Mouse (Mus musculus): ENCODE measurements around the gene Chac2. TPM values are rescaled to one million over a fixed set of nuclear protein-coding genes. Genes with fewer than 3 reads are reported as not detected.

Chac2 gene
- polyA plus RNA-seq (2017; shearing (Covaris generic)) = 7.2 TPM

GRCm38 (mm10) chr11:30985877-30986624, at the start of gene Chac2:
Gene Chac2 (minus strand): TSS chr11:30986350.

GRCm38 (mm10) chr11:30954279-30954725, 31.8 kb downstream of the Chac2 start, which contains the start of gene Erlec1:
Gene Erlec1 (minus strand): TSS chr11:30954335.

Other genes starting within 250 kb of the Chac2 start
- gene Psme4, start 214.6 kb downstream of the Chac2 start, polyA plus RNA-seq (2017; shearing (Covaris generic)) = 21.5 TPM
- not detected for gene Gpr75, start 101.0 kb downstream of the Chac2 start, polyA plus RNA-seq (2017; shearing (Covaris generic))
- gene Asb3, start 100.9 kb downstream of the Chac2 start, polyA plus RNA-seq (2017; shearing (Covaris generic)) = 37.4 TPM
- 7.7 TPM for gene Erlec1, start 32.0 kb downstream of the Chac2 start, polyA plus RNA-seq (2017; shearing (Covaris generic))
- not detected for gene Gm17332, start 196.1 kb upstream of the Chac2 start, polyA plus RNA-seq (2017; shearing (Covaris generic))

Measured in effector memory CD4-positive, alpha-beta T cell, adult 7 months (primary cell).